Mouse (Mus musculus): ENCODE measurements around the gene Pcnp. TPM values are rescaled to one million over a fixed set of nuclear protein-coding genes. Genes with fewer than 3 reads are reported as not detected.

Gene Pcnp
- polyA plus RNA-seq, 1 experiment from 2014 or later: 222 TPM

DNA sequence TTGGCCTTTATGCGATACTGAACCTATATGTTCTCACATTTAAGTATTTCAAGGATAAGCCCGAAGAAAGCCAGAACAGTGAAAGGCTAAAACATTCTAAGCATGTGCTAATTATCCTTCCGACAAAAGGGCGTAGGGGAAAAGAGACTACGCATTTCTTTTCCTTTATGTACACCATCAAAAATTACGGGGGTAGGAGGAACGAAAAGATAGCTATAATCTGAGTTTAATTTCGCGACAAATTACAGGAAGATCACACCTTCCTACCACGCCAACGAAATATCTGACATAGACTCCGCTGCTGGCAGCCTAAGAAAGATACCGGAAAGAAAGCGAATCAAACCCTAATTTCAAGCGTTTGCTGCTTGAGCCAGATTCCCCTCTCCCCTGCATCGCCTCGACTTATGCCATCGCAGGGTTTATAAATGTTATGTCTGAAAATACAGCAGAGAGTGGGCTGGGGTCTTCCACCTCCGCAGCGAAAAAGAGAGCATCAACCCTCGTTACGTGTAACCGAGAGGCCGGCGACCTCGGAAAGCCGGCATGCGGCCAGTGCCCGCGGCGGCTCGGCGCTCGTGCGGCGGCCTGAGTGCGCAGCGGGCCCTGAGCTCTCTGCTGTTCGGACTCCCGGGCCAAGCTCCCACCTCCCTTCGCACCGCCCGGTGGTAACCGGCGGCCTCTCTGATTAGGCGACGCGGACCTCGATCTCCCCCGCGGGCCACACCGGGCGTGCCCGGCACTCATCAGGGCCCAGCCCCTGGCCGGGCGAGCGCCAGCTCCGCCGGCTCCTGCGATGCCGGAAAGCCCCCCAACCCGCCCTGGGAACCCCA lies 602 bp downstream of the Pcnp start:
- ATAC-seq (ENCODE audit: insufficient read depth, low FRiP score, low read depth): peak; percentile 89
- no peaks in the 10 kb centered on the region for H3K27me3 ChIP-seq (replicated peaks)
- peak overlapping the region; percentile 92 for H3K27ac ChIP-seq
- under 1% methylated on average over 62 of the region's 62 CpGs for WGBS
- peak overlapping the region; percentile 88 for H3K4me3 ChIP-seq (replicated peaks)
- no peaks in the 10 kb centered on the region for H3K9me3 ChIP-seq
- H3K4me1 ChIP-seq: peaks cover 6% of the 10 kb centered on the region
- peaks cover 10% of the 10 kb centered on the region; the same call in 1 of the 2 replicates for H3K36me3 ChIP-seq
- peak overlapping the region; percentile 59 for H3K4me2 ChIP-seq
- H3K9ac ChIP-seq: peak overlapping the region; percentile 92

DNA sequence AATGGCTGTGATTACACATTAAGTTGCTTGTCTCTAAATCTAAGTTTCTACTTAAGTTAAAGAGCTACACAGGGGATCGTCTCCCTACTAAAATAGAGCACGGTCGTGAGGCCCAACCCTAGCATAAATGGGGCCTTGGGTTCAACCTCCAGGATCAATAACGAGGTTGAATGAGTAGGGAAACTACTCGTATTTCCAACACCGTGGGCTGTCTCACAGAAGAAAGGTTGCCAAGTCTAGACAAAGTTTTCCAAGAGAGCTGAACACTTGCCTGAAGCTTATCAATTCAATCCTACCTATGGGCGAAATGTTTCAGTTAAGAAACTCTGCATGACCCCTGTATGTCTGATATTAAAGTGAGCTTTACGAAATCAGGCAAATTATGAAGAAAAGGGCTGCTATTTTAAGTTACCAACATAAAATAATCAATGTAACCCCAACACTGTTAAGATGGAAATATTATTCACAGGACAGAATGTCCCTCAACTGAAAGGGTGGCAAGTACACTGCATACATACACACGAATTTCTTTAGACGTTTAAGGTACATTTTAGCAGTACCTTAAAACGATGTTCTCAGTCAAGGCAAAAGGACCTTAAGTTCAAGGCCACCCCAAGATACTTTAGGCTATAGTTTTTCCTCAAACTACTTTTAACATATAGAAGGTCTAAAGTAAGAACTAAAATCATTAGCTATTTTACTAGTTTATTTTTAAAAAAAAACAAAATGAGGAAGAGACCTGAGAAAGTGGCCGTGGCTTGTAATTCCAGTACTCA lies 1.5 kb downstream of the Pcnp start:
- Histone ChIP-seq H3K9ac (peak overlapping the region; percentile 92; the same call in 1 of the 2 replicates), H3K4me1 (peaks cover 6% of the 10 kb centered on the region), H3K36me3 (peaks cover 9% of the 10 kb centered on the region; the same call in 1 of the 2 replicates), H3K9me3 (no peaks in the 10 kb centered on the region), H3K4me3 (replicated peaks) (peak overlapping the region; percentile 88), H3K4me2 (peak overlapping the region; percentile 59), H3K27me3 (replicated peaks) (no peaks in the 10 kb centered on the region), H3K27ac (no peak overlapping the region)
- ATAC-seq (ENCODE audit: insufficient read depth, low FRiP score, low read depth): no peak
- WGBS: 30% methylated on average over 12 of the region's 12 CpGs

DNA sequence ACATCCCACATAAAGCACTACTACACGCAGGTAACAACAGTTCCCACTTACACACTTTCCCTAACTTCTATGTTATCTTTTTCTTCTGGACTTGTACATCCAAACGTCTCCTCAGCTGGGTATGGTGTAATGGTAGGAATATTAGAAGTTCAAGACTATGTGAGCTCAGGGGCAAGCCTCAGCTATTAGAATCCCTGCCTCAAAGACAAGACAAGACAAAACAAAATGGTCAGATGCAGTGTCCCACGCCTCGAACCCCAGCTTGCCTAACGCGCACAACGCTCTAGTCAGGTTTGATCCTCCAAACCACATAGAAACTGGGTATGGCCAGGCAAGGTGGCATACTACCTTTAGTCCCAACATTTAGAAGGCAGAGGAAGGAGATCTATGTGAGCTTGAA lies 9.9 kb downstream of the Pcnp start:
- no peaks in the 10 kb centered on the region for H3K27me3 ChIP-seq (replicated peaks)
- 96% methylated on average over 7 of the region's 7 CpGs for WGBS
- H3K4me1 ChIP-seq: no peaks in the 10 kb centered on the region
- no peak overlapping the region for H3K27ac ChIP-seq
- no peaks in the 10 kb centered on the region for H3K9me3 ChIP-seq
- H3K9ac ChIP-seq: no peak overlapping the region
- no peak overlapping the region for H3K4me3 ChIP-seq (replicated peaks)
- ATAC-seq (ENCODE audit: insufficient read depth, low FRiP score, low read depth): no peak
- H3K4me2 ChIP-seq: no peak overlapping the region
- peaks cover 29% of the 10 kb centered on the region for H3K36me3 ChIP-seq

GRCm38 (mm10) chr16:56014076-56014475 lies 15.5 kb downstream of the Pcnp start:
- Histone ChIP-seq H3K9me3 (no peaks in the 10 kb centered on the region), H3K27me3 (replicated peaks) (no peaks in the 10 kb centered on the region), H3K4me1 (no peaks in the 10 kb centered on the region), H3K4me3 (replicated peaks) (no peak overlapping the region), H3K4me2 (no peak overlapping the region), H3K36me3 (peaks cover 25% of the 10 kb centered on the region), H3K9ac (no peak overlapping the region), H3K27ac (no peak overlapping the region)
- ATAC-seq (ENCODE audit: insufficient read depth, low FRiP score, low read depth): no peak
- 64% methylated on average over 7 of the region's 7 CpGs for WGBS

GRCm38 (mm10) chr16:56012789-56013743 lies 16.5 kb downstream of the Pcnp start:
- ATAC-seq (ENCODE audit: insufficient read depth, low FRiP score, low read depth): no peak
- Histone ChIP-seq H3K9me3 (no peaks in the 10 kb centered on the region), H3K9ac (no peak overlapping the region), H3K36me3 (peaks cover 16% of the 10 kb centered on the region), H3K27me3 (replicated peaks) (no peaks in the 10 kb centered on the region), H3K27ac (no peak overlapping the region), H3K4me2 (no peak overlapping the region), H3K4me3 (replicated peaks) (no peak overlapping the region), H3K4me1 (no peaks in the 10 kb centered on the region)
- 87% methylated on average over 10 of the region's 10 CpGs for WGBS

GRCm38 (mm10) chr16:56008862-56009261 lies 20.7 kb downstream of the Pcnp start:
- Histone ChIP-seq H3K27me3 (replicated peaks) (no peaks in the 10 kb centered on the region), H3K9me3 (no peaks in the 10 kb centered on the region)

GRCm38 (mm10) chr16:56006798-56007197 lies 22.7 kb downstream of the Pcnp start:
- Histone ChIP-seq H3K4me1 (no peaks in the 10 kb centered on the region), H3K9me3 (no peaks in the 10 kb centered on the region), H3K36me3 (peaks cover 8% of the 10 kb centered on the region), H3K4me2 (no peak overlapping the region), H3K27me3 (replicated peaks) (no peaks in the 10 kb centered on the region), H3K9ac (no peak overlapping the region), H3K4me3 (replicated peaks) (no peak overlapping the region), H3K27ac (no peak overlapping the region)
- WGBS: 96% methylated on average over 11 of the region's 11 CpGs
- ATAC-seq (ENCODE audit: insufficient read depth, low FRiP score, low read depth): no peak

More at GRCm38 (mm10) chr16:56008862-56009261, 20.7 kb downstream of the Pcnp start:
- no peak overlapping the region for H3K27ac ChIP-seq
- 72% methylated on average over 1 of the region's 1 CpGs for WGBS
- no peak overlapping the region for H3K4me3 ChIP-seq (replicated peaks)
- H3K9ac ChIP-seq: no peak overlapping the region
- no peaks in the 10 kb centered on the region for H3K4me1 ChIP-seq
- H3K4me2 ChIP-seq: no peak overlapping the region
- ATAC-seq (ENCODE audit: insufficient read depth, low FRiP score, low read depth): no peak
- H3K36me3 ChIP-seq: peaks cover 14% of the 10 kb centered on the region

- Histone ChIP-seq H3K36me3 (peaks cover 14% of the 10 kb centered on the region; the same call in 1 of the 2 replicates), H3K4me1 (no peaks in the 10 kb centered on the region), H3K27ac (no peak overlapping the region), H3K4me2 (no peak overlapping the region), H3K9me3 (no peaks in the 10 kb centered on the region), H3K9ac (no peak overlapping the region), H3K4me3 (replicated peaks) (no peak overlapping the region), H3K27me3 (replicated peaks) (no peaks in the 10 kb centered on the region)
- 91% methylated on average over 2 of the region's 2 CpGs for WGBS
- no peak for ATAC-seq (ENCODE audit: insufficient read depth, low FRiP score, low read depth)
These were observed 35.3 kb downstream of the Pcnp start for GRCm38 (mm10) chr16:55994235-55994634.

DNA sequence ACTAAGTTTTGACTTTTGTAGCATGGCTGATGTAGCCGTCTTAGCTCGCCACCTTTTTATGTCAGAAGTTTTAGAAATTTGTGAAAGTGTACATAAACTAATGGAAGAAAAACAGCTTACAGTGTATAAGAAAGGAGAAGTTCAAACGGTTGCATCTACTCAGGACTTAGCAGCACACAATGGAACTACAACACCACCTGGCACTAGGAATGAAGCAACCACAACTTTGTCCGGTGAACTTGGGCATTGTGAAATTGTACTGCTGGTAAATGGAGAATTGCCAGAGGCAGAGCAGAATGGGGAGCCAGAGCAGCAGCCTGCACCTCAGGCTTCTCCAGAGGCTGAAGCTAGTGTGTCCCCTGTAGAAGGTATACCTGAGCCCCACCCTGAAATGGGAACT lies 39.2 kb downstream of the Pcnp start:
- 87% methylated on average over 4 of the region's 4 CpGs for WGBS
- H3K4me3 ChIP-seq (replicated peaks): no peak overlapping the region
- H3K27me3 ChIP-seq (replicated peaks): no peaks in the 10 kb centered on the region
- H3K9me3 ChIP-seq: no peaks in the 10 kb centered on the region
- H3K4me1 ChIP-seq: no peaks in the 10 kb centered on the region
- H3K36me3 ChIP-seq: peaks cover 18% of the 10 kb centered on the region; the same call in 1 of the 2 replicates
- no peak overlapping the region for H3K9ac ChIP-seq
- H3K4me2 ChIP-seq: no peak overlapping the region
- H3K27ac ChIP-seq: no peak overlapping the region
- ATAC-seq (ENCODE audit: insufficient read depth, low FRiP score, low read depth): no peak

GRCm38 (mm10) chr16:55986001-55986400 lies 43.5 kb downstream of the Pcnp start:
- no peaks in the 10 kb centered on the region for H3K9me3 ChIP-seq
- no peak for ATAC-seq (ENCODE audit: insufficient read depth, low FRiP score, low read depth)
- WGBS: 89% methylated on average over 3 of the region's 3 CpGs
- H3K27me3 ChIP-seq (replicated peaks): no peaks in the 10 kb centered on the region
- H3K27ac ChIP-seq: no peak overlapping the region
- no peak overlapping the region for H3K4me2 ChIP-seq
- H3K9ac ChIP-seq: no peak overlapping the region
- no peaks in the 10 kb centered on the region for H3K4me1 ChIP-seq
- no peak overlapping the region for H3K4me3 ChIP-seq (replicated peaks)
- H3K36me3 ChIP-seq: peaks cover 14% of the 10 kb centered on the region; the same call in 1 of the 2 replicates

DNA sequence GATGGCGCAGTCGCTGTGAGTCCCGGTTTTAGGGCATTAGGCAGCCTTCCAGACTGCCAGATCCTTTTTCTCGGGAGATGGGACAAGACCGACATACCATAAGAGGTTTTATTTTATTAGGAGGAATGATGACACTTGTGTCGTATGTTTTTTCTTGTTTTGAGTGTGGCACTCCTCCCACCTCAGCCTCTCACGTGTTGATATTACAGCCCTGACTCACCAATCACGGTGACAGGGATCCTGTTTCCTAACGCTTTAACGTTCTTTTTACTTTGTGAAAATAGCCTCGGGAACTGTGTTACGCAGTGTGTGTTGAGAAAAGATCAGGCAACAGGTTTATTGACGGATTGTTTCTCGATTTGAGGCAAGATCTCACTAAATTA lies 54.6 kb downstream of the Pcnp start:
- WGBS: 4% methylated on average over 14 of the region's 14 CpGs
- H3K27ac ChIP-seq: peak overlapping the region; percentile 89
- H3K36me3 ChIP-seq: peaks cover 17% of the 10 kb centered on the region
- no peaks in the 10 kb centered on the region for H3K9me3 ChIP-seq
- 0 out of 2 replicates have a peak, but pooled peaks cover 4% of the 10 kb centered on the region for H3K4me1 ChIP-seq
- peak overlapping the region; percentile 96 for H3K9ac ChIP-seq
- no peak for ATAC-seq (ENCODE audit: insufficient read depth, low FRiP score, low read depth)
- peak overlapping the region; percentile 60 for H3K4me2 ChIP-seq
- H3K27me3 ChIP-seq (replicated peaks): no peaks in the 10 kb centered on the region
- peak overlapping the region; percentile 100 for H3K4me3 ChIP-seq (replicated peaks)

Data from stomach, embryonic 15.5 days (tissue).